Mouse (Mus musculus): ENCODE measurements around the gene Ccdc18. TPM values are rescaled to one million over a fixed set of nuclear protein-coding genes. Genes with fewer than 3 reads are reported as not detected.

Gene Ccdc18
- 0.72 TPM for polyA plus RNA-seq (2017; shearing (Covaris generic))

GRCm38 (mm10) chr5:108132441-108133243, at the start of gene Ccdc18, which contains the start of gene Tmed5:
Gene Ccdc18 (plus strand): TSS chr5:108132875.
Gene Tmed5 (minus strand): TSS chr5:108132620.

GRCm38 (mm10) chr5:108268127-108269062, 135.7 kb downstream of the Ccdc18 start, which contains the start of gene Dr1:
Gene Dr1 (plus strand): TSS chr5:108268897.

Other genes with a start within 250 kb of the Ccdc18 start
- 23.5 TPM for gene Rpl5, start 232.4 kb upstream of the Ccdc18 start, polyA plus RNA-seq (2017; shearing (Covaris generic))
- 74.0 TPM for gene Fam69a, start 145.8 kb upstream of the Ccdc18 start, polyA plus RNA-seq (2017; shearing (Covaris generic))
- gene Mtf2, start 67.2 kb upstream of the Ccdc18 start, polyA plus RNA-seq (2017; shearing (Covaris generic)): 74.2 TPM
- gene Tmed5, start 255 bp upstream of the Ccdc18 start, polyA plus RNA-seq (2017; shearing (Covaris generic)): 92.1 TPM
- gene Dr1, start 136.0 kb downstream of the Ccdc18 start, polyA plus RNA-seq (2017; shearing (Covaris generic)): 38.3 TPM
- gene Pigg, start 179.7 kb downstream of the Ccdc18 start, polyA plus RNA-seq (2017; shearing (Covaris generic)): 2.5 TPM
- gene Gm42517, start 235.0 kb downstream of the Ccdc18 start, polyA plus RNA-seq (2017; shearing (Covaris generic)): not detected